ENCODE assay signal across 25 mouse cellular contexts in genomic region chr4:26342346-26342745, GRCm38 (mm10).
"Had no signal": no experiment of that assay in that cellular context is flagged by ENCODE, and none has a peak within 500 bp of the region (broad histone marks: within the 10 kb centered on the region; RNA-seq: fewer than 3 reads in every experiment).

No protein-coding gene starts in this region.

- H3K4me3 ChIP-seq: kidney, embryonic 15.5 days; left cerebral cortex, adult 2 months; limb, embryonic 12.5 days; limb, embryonic 15.5 days; lung, embryonic 15.5 days; neural tube, embryonic 12.5 days; neural tube, embryonic 15.5 days; stomach, embryonic 15.5 days had no signal

- H3K4me1 ChIP-seq: limb, embryonic 15.5 days; neural tube, embryonic 12.5 days; stomach, embryonic 15.5 days had no signal

- ATAC-seq: intestine, postnatal 0 days; liver, postnatal 0 days had no signal

- H3K9ac ChIP-seq: kidney, embryonic 15.5 days; limb, embryonic 12.5 days; limb, embryonic 15.5 days; liver, embryonic 14.5 days; liver, postnatal 0 days; lung, embryonic 15.5 days; neural tube, embryonic 12.5 days; neural tube, embryonic 15.5 days; stomach, embryonic 15.5 days had no signal

- DNase-seq: kidney, adult 2 months; kidney, postnatal 10 days; kidney, postnatal 36 days; layer of hippocampus, postnatal 36 days; liver, postnatal 0 days; lung, postnatal 10 days; lung, postnatal 4 days; midbrain, embryonic 14.5 days; retina, postnatal 1 day; right cerebral cortex, postnatal 25 days; spleen, adult 18-20 months; thymus, postnatal 14 days; thymus, postnatal 4 days had no signal

- H3K36me3 ChIP-seq: lung, embryonic 15.5 days; neural tube, embryonic 12.5 days; neural tube, embryonic 15.5 days; stomach, embryonic 15.5 days had no signal

- H3K9me3 ChIP-seq: kidney, embryonic 15.5 days; limb, embryonic 12.5 days; limb, embryonic 15.5 days; lung, embryonic 15.5 days; neural tube, embryonic 12.5 days; neural tube, embryonic 15.5 days; stomach, embryonic 15.5 days had no signal

- H3K27ac ChIP-seq: kidney, embryonic 15.5 days; left cerebral cortex, adult 2 months; limb, embryonic 12.5 days; limb, embryonic 15.5 days; liver, embryonic 14.5 days; lung, embryonic 15.5 days; neural tube, embryonic 12.5 days; neural tube, embryonic 15.5 days; stomach, embryonic 15.5 days had no signal

- H3K27me3 ChIP-seq: kidney, embryonic 15.5 days; limb, embryonic 12.5 days; limb, embryonic 15.5 days; lung, embryonic 15.5 days; neural tube, embryonic 12.5 days; neural tube, embryonic 15.5 days; stomach, embryonic 15.5 days had no signal

- H3K4me2 ChIP-seq: kidney, embryonic 15.5 days; limb, embryonic 12.5 days; limb, embryonic 15.5 days; liver, embryonic 11.5 days; lung, embryonic 15.5 days; midbrain, embryonic 11.5 days; neural tube, embryonic 12.5 days; neural tube, embryonic 15.5 days; stomach, embryonic 15.5 days had no signal
